Mouse (Mus musculus) left cerebral cortex, adult 9 months (tissue): ENCODE measurements around the gene Nat8.
"Not testable (repeated sequence)": the region's sequence is repeated elsewhere in the genome, so short reads cannot be mapped to it uniquely, and the experiment has no call there.

Experiments
- DNase-seq, 2 experiments: peaks; one replicate each; pipeline ENCODE4 v3.0.0; 2022; ENCODE audit warnings: low spot score in 2 of 2

The Nat8 gene

GRCm38 (mm10) chr6:85836098-85836497 lies 4.2 kb upstream of the Nat8 start:
- DNase-seq, result not testable (repeated sequence)

DNA sequence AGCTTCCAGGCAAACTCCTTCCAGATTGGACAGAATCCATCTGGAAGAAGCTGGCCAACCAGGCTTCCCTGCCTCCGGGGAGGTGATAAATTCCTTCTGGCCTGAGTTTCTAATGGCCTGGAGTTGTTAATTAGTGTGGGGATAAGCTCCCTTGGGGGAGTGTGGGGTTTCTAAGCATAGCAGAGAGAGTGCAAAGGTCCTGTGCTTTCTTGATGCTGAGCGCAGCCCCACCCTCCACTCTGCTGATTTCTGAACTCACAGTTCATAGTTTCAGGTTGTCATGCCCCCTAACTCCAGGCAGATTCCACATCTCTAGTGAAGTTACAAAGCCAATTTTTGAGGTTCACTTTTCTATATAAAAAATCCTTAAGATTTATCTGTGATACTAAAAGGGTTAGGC lies 3.2 kb upstream of the Nat8 start:
- not testable (repeated sequence) for DNase-seq

DNA sequence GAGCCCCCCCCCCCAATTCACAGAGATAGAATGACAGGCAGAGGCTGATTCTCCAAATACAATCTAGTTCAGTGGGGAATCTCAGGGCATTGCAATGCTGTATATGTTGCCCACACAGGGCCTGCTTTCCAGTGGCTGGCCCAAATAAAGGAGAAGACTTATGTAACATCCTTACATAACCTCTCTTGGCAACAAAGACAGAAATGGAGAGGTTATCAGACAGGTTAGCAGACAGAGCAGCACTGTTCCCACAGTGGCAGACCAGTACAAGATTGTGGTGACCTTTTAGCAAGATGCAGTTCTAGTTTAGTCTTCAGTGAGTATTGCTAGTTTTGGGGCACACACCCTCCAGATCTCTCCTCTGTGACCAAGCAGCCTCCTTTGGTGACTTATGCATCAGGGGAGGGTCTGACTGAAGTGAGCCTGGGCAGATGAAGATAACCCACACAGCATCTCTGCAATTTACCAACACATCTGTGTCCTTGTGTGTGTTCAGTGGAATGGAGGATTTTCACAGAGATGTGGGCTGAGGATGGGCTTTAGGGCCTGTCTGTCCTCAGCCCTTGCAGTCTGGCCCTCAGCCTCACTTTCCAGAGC lies 2.7 kb upstream of the Nat8 start:
- not testable (repeated sequence) for DNase-seq

GRCm38 (mm10) chr6:85829462-85829861 lies 2.4 kb downstream of the Nat8 start:
- no peak for DNase-seq

GRCm38 (mm10) chr6:85825886-85826285 lies 6.0 kb downstream of the Nat8 start:
- no peak for DNase-seq

DNA sequence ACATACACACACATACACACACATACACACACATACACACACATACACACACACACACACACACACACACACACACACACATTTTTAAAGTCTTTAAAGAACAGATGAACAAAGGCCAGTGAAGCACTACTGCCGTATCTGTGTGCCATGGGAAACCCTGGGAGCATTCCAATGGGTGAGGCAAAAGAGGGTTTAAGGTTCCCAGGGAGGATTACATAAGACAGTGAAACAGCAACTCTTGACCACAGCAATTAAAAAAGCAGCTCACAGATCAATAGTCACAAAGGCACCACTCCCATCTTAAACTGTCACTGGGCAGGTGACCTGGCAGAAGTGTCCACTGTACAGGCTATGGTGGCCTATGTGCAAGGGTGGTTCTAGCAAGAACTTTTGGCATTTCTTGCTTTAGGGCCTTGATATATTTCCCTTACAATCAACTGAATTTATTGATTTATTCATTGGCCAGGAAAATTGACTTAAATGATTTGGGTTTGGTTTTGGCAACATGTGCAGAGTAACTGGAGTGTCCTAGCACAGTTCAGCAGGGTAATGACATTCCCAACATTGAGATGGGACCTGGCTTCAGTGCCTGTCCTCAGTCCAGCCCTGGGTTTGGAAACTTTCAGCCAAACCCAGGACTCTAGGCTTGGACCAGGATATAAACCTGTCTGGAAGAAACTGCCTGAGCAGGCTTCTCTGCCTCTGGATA lies 8.3 kb downstream of the Nat8 start:
- DNase-seq, result no peak

- DNase-seq, result no peak
Observed at GRCm38 (mm10) chr6:85822286-85822685, 9.6 kb downstream of the Nat8 start.

DNA sequence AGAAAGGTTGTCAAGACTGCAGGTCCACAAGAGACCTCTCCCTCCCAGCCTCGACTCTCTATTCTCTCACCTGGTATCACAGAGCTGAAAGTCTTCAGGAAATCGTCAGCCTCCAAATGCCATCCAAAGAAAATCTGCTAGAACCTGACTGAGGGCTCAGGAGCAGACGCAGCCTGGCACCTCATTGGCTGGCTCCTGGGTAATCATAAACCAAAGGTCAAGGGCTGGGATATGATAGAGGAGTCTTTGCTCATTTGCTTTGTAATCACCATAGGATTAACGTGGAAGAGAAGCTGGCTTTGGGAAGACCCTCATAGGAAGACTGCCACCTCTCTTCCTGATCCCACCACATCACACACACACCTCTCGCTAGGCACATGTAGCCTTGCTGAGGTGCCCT lies 11.0 kb downstream of the Nat8 start, which contains the start of the genes Nat8f6 and Nat8f5:
Gene Nat8f6, minus strand, starts transcription at position 118 of the 400 bp plus-strand sequence.
Gene Nat8f5, minus strand, starts transcription at position 136 of the 400 bp plus-strand sequence.
- DNase-seq, result no peak

GRCm38 (mm10) chr6:85818338-85818737 lies 13.5 kb downstream of the Nat8 start:
- DNase-seq, result no peak

DNA sequence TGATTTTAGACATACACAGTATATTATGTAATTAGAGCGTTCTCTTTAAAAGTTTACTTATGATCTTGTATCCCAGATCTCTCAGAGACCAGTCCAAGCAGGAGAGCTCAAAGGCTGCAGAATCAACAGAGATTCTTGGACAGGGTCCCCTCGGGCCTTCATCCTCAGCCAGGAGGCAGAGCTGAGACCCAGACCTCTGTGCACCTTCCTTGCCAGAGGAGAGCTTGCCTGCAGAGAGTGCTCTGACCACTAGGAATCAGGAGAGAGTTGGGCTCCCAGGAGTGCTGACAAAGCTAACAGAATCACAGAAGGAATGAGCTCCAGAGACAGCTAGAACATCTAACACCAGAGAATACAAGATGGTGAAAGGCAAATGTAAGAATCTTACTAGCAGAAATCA lies 18.5 kb downstream of the Nat8 start:
- no peak for DNase-seq

DNA sequence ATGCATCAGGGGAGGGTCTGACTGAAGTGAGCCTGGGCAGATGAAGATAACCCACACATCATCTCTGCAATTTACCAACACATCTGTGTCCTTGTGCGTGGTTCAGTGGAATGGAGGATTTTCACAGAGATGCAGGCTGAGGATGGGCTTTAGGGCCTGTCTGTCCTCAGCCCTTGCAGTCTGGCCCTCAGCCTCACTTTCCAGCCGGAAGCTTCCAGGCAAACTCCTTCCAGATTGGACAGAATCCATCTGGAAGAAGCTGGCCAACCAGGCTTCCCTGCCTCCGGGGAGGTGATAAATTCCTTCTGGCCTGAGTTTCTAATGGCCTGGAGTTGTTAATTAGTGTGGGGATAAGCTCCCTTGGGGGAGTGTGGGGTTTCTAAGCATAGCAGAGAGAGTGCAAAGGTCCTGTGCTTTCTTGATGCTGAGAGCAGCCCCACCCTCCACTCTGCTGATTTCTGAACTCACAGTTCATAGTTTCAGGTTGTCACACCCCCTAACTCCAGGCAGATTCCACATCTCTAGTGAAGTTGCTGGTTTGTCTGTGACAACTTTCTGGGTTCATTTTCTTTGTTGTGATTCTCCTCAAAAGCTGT lies 20.8 kb downstream of the Nat8 start:
- not testable (repeated sequence) for DNase-seq

DNA sequence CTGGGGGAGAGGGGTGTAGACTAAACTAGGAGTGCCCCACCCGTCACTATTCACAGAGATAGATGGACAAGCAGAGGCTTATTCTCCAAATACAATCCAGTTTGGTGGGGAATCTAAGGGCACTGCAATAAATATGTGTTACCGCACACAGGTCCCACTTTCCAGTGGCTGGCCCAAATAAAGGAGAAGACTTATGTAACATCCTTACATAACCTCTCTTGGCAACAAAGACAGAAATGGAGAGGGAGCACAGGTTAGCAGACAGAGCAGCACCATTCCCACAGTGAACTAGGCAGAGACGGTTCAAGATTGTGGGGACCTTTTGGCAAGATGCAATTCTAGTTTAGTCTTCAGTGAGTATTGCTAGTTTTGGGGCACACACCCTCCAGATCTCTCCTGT lies 21.4 kb downstream of the Nat8 start:
- DNase-seq, result not testable (repeated sequence)

DNA sequence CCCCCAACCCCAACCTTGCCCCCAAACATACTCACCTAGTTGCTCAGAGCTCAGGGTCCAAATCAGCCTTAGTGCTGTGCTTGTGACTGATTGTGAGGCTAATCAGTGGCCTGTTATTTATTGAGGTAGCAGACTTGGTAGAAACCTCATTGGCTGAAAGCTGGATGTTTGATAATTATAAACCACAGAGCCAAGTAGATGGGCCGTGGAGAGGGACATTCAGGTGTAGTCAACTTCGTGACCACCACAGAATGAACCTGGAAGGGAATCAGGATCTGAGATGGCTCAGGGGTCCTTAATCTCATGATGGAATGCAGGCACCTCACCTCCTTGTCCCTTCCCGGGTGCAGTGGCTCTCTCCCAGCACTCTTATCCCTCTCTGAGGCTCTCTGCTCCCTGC lies 22.1 kb downstream of the Nat8 start:
- not testable (repeated sequence) for DNase-seq

- not testable (repeated sequence) for DNase-seq
Observed at GRCm38 (mm10) chr6:85803180-85803579, 28.7 kb downstream of the Nat8 start.
